Mouse (Mus musculus): Measurements from ENCODE around the gene Dmpk. TPM values are rescaled to one million over a fixed set of nuclear protein-coding genes. Genes with fewer than 3 reads are reported as not detected.
A peak's percentile ranks its signal among the peaks of the same experiment; 100 is the strongest.

Gene Dmpk
- total RNA-seq (2014; rRNA removed; ENCODE audit: low replicate concordance) (184 and 253 TPM in 2 replicates), polyA plus RNA-seq (2015; fragmentation: Nextera tagmentation; extraction: Ambion mirVana) (97.0 and 98.5 TPM in 2 replicates)

- TF ChIP-seq CTCF (IDR thresholded peaks at IDR 0.05; ENCODE audit: low read depth) (no peak), EP300 (IDR thresholded peaks at IDR 0.05; ENCODE audit: low read depth) (no peak)
- WGBS, result 23% methylated on average over 9 of the region's 10 CpGs
- H3K27me3 ChIP-seq (ENCODE audit: control insufficient read depth, insufficient read depth, low read length), result no peaks in the 10 kb centered on the region
- H3K9me3 ChIP-seq (replicated peaks; ENCODE audit: control insufficient read depth, low read length), result no peaks in the 10 kb centered on the region
- peak within 1 kb of the TSS; percentile 95 for H3K27ac ChIP-seq (ENCODE audit: low read depth)
- peak within 1 kb of the TSS; percentile 69 for H3K9ac ChIP-seq (replicated peaks; ENCODE audit: low read depth, low read length)
- peak within 1 kb of the TSS; percentile 78 for H3K4me2 ChIP-seq (ENCODE audit: low read depth, low read length)
- peaks cover 48% of the 10 kb centered on the region for H3K4me1 ChIP-seq (ENCODE audit: control insufficient read depth, insufficient read depth)
- peaks cover 57% of the 10 kb centered on the region for H3K36me3 ChIP-seq (replicated peaks; ENCODE audit: control insufficient read depth, insufficient read depth, low read length)
- H3K4me3 ChIP-seq (ENCODE audit: low read depth, low read length), result peak within 1 kb of the TSS; percentile 62
- DNase-seq (ENCODE audit: low spot score) (peak; percentile 45), ATAC-seq (ENCODE audit: insufficient read depth, low read depth) (peak; percentile 62)
These were observed at the start of gene Dmpk for GRCm38 (mm10) chr7:19083701-19084100. Gene Dmpk (plus strand): TSS chr7:19083849.

GRCm38 (mm10) chr7:19044616-19045015, 39.0 kb upstream of the Dmpk start:
- H3K27me3 ChIP-seq (ENCODE audit: control insufficient read depth, insufficient read depth, low read length), result no peaks in the 10 kb centered on the region
- no peak for TF ChIP-seq CTCF (IDR thresholded peaks at IDR 0.05; ENCODE audit: low read depth)
- no peak for TF ChIP-seq EP300 (IDR thresholded peaks at IDR 0.05; ENCODE audit: low read depth)
- no peaks in the 10 kb centered on the region for H3K9me3 ChIP-seq (replicated peaks; ENCODE audit: control insufficient read depth, low read length)
- WGBS, result 95% methylated on average over 6 of the region's 6 CpGs
- no peak for ATAC-seq (ENCODE audit: insufficient read depth, low read depth)
- H3K9ac ChIP-seq (replicated peaks; ENCODE audit: low read depth, low read length), result no peak overlapping the region
- peaks cover 100% of the 10 kb centered on the region for H3K36me3 ChIP-seq (replicated peaks; ENCODE audit: control insufficient read depth, insufficient read depth, low read length)
- H3K27ac ChIP-seq (ENCODE audit: low read depth), result no peak overlapping the region
- no peak overlapping the region for H3K4me3 ChIP-seq (ENCODE audit: low read depth, low read length)
- DNase-seq (ENCODE audit: low spot score), result no peak
- no peaks in the 10 kb centered on the region for H3K4me1 ChIP-seq (ENCODE audit: control insufficient read depth, insufficient read depth)
- H3K4me2 ChIP-seq (ENCODE audit: low read depth, low read length), result no peak overlapping the region

DNA sequence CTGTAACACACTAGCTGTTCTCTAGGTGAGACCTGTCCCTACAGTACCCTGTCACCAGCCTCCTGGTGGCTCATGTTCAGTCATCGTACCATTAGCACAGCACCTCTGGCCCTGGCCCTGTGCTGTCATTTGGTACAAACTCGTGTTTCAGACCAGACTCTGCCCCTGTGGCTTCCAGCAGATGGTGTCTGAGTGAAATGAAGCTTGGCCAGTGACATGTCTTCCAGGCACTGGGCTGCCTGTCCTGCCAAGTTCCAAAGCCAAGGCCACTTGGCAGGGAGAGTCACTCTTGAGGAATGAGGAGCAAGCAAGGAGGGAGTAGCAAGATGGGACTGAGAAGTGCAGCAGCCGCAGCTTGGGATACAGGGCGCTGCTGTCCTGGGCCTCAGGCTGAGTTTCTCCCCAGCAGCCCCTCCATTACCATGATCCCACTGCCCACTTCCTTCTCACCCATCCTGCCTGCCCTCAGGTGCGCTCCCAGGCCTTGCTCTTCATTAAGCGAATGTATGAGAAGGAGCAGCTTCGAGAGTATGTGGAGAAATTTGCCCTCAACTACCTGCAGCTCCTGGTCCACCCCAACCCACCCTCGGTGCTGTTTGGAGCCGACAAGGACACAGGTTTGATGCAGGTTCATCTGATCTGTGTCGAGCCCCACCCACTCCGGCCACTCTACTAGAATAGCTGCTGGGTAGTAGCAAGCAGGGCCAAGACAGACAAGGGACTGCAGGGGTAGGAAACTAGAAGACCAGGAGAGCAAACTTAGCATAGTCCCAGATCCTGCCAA, 37.2 kb upstream of the Dmpk start:
- no peak for DNase-seq (ENCODE audit: low spot score)
- H3K4me3 ChIP-seq (ENCODE audit: low read depth, low read length), result no peak overlapping the region
- no peaks in the 10 kb centered on the region for H3K27me3 ChIP-seq (ENCODE audit: control insufficient read depth, insufficient read depth, low read length)
- 88% methylated on average over 11 of the region's 11 CpGs for WGBS
- H3K9me3 ChIP-seq (replicated peaks; ENCODE audit: control insufficient read depth, low read length), result no peaks in the 10 kb centered on the region
- H3K27ac ChIP-seq (ENCODE audit: low read depth), result no peak overlapping the region
- H3K36me3 ChIP-seq (replicated peaks; ENCODE audit: control insufficient read depth, insufficient read depth, low read length), result peaks cover 98% of the 10 kb centered on the region
- H3K4me2 ChIP-seq (ENCODE audit: low read depth, low read length), result no peak overlapping the region
- TF ChIP-seq CTCF (IDR thresholded peaks at IDR 0.05; ENCODE audit: low read depth) (no peak), EP300 (IDR thresholded peaks at IDR 0.05; ENCODE audit: low read depth) (no peak)
- no peak overlapping the region for H3K9ac ChIP-seq (replicated peaks; ENCODE audit: low read depth, low read length)
- no peak for ATAC-seq (ENCODE audit: insufficient read depth, low read depth)
- H3K4me1 ChIP-seq (ENCODE audit: control insufficient read depth, insufficient read depth), result no peaks in the 10 kb centered on the region

DNA sequence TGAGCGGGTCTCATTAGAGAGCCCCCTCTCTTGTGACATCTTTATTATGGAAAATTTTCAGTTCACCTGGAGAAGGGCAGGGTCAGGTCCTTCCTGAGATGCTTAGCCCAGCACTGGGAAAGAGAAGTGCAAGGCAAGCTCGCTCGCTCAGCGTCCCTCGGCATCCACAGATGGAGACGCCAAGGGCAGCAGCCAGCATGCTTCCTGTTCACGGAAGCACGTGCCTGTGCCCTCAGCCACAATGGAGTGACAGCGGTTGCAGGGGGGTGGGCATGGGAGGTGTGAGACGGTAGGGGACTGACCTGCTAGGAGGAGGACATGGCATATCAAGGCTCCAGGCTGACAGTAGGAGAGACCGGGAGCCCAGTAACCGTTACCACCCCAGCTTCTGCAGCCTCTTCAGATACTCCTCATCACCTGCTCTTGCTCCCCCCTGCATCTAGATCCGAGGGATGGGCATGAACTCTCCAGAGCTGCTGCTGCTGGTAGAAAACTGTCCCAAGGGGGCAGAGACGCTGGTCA, 35.6 kb upstream of the Dmpk start:
- peaks cover 90% of the 10 kb centered on the region for H3K36me3 ChIP-seq (replicated peaks; ENCODE audit: control insufficient read depth, insufficient read depth, low read length)
- ATAC-seq (ENCODE audit: insufficient read depth, low read depth) (no peak), DNase-seq (ENCODE audit: low spot score) (no peak)
- H3K27ac ChIP-seq (ENCODE audit: low read depth), result no peak overlapping the region
- H3K4me1 ChIP-seq (ENCODE audit: control insufficient read depth, insufficient read depth), result no peaks in the 10 kb centered on the region
- 78% methylated on average over 14 of the region's 14 CpGs for WGBS
- no peak overlapping the region for H3K4me3 ChIP-seq (ENCODE audit: low read depth, low read length)
- H3K27me3 ChIP-seq (ENCODE audit: control insufficient read depth, insufficient read depth, low read length), result no peaks in the 10 kb centered on the region
- TF ChIP-seq CTCF (IDR thresholded peaks at IDR 0.05; ENCODE audit: low read depth) (no peak), EP300 (IDR thresholded peaks at IDR 0.05; ENCODE audit: low read depth) (no peak)
- no peak overlapping the region for H3K9ac ChIP-seq (replicated peaks; ENCODE audit: low read depth, low read length)
- no peaks in the 10 kb centered on the region for H3K9me3 ChIP-seq (replicated peaks; ENCODE audit: control insufficient read depth, low read length)
- no peak overlapping the region for H3K4me2 ChIP-seq (ENCODE audit: low read depth, low read length)

DNA sequence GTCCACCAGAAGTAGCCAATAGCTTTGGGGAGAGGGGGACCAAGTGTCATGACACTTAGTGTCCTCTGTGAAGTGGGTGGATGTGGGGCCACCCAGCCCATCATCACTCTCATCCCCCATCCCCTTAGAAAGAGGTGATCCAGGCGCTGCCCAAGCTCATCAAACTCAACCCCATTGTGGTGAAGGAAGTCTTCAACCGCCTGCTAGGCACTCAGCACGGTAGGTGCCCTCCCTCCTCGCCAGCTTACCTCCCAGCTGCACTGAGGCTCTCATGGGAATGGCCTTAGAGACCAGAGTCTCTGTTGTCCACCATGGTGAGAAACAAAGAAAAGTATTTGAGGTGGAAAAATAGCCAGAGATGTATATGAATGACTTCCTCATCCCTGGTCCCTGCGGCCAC, 34.4 kb upstream of the Dmpk start:
- Histone ChIP-seq H3K9me3 (replicated peaks; ENCODE audit: control insufficient read depth, low read length) (no peaks in the 10 kb centered on the region), H3K36me3 (replicated peaks; ENCODE audit: control insufficient read depth, insufficient read depth, low read length) (peaks cover 78% of the 10 kb centered on the region), H3K4me2 (ENCODE audit: low read depth, low read length) (no peak overlapping the region), H3K9ac (replicated peaks; ENCODE audit: low read depth, low read length) (no peak overlapping the region), H3K4me3 (ENCODE audit: low read depth, low read length) (no peak overlapping the region), H3K27ac (ENCODE audit: low read depth) (no peak overlapping the region), H3K27me3 (ENCODE audit: control insufficient read depth, insufficient read depth, low read length) (no peaks in the 10 kb centered on the region), H3K4me1 (ENCODE audit: control insufficient read depth, insufficient read depth) (no peaks in the 10 kb centered on the region)
- TF ChIP-seq EP300 (IDR thresholded peaks at IDR 0.05; ENCODE audit: low read depth), result no peak
- TF ChIP-seq CTCF (IDR thresholded peaks at IDR 0.05; ENCODE audit: low read depth), result no peak
- ATAC-seq (ENCODE audit: insufficient read depth, low read depth), result no peak
- DNase-seq (ENCODE audit: low spot score), result no peak
- WGBS, result 92% methylated on average over 5 of the region's 5 CpGs
